Mouse (Mus musculus) left cerebral cortex, postnatal 25 days (tissue): Measurements from ENCODE around the gene Taf4. TPM values are rescaled to one million over a fixed set of nuclear protein-coding genes. Genes with fewer than 3 reads are reported as not detected.

Experiments used
- DNase-seq, 2 experiments: peaks; one replicate each; pipeline ENCODE4 v3.0.0; 2022; ENCODE audit warnings: low spot score in 2 of 2, mixed read lengths in 1 of 2
- intact Hi-C: fragments of 180-260 bp; cut with DNase I; formaldehyde crosslinking; loops from one replicate; pipeline ENCODE4 v1.15.1; 2025
- total RNA-seq, 2 experiments: library from RNA; stranded (reverse); gene quantifications; 2 replicates each; pipeline ENCODE4 v1.2.3; 2021

Gene Taf4
- total RNA-seq, 2 experiments from 2014 or later: 17.7 to 18.9 TPM

- no peak for DNase-seq
- intact Hi-C loops: no loop called here
These were observed 10.1 kb upstream of the Taf4 start for GRCm38 (mm10) chr2:179986437-179987022.

GRCm38 (mm10) chr2:179985695-179986094 is 9.2 kb upstream of the Taf4 start:
- intact Hi-C loops: no loop called here
- DNase-seq: no peak

GRCm38 (mm10) chr2:179984830-179985229 is 8.4 kb upstream of the Taf4 start:
- no peak for DNase-seq
- intact Hi-C loops: no loop called here

- intact Hi-C loops: no loop called here
- no peak for DNase-seq
These were observed 6.3 kb upstream of the Taf4 start for GRCm38 (mm10) chr2:179982715-179983114.

- intact Hi-C loops: no loop called here
- DNase-seq: no peak
These were observed 4.2 kb upstream of the Taf4 start for GRCm38 (mm10) chr2:179980616-179981015.

- DNase-seq: peak; percentile 19 to 83
- intact Hi-C loops: loop anchor here (5.0 kb wide), 1 partner anchor 63 kb away; no protein-coding TSS in a partner anchor
These were observed 3.4 kb upstream of the Taf4 start for GRCm38 (mm10) chr2:179979836-179980235.

- intact Hi-C loops: loop anchor here (5.0 kb wide), 1 partner anchor 61 kb away; no protein-coding TSS in a partner anchor
- DNase-seq: no peak
These were observed 1.8 kb upstream of the Taf4 start for GRCm38 (mm10) chr2:179978250-179978649.

GRCm38 (mm10) chr2:179977344-179978025 is 1.0 kb upstream of the Taf4 start:
- peak; percentile 40 to 63 for DNase-seq
- intact Hi-C loops: loop anchor here (5.0 kb wide), 1 partner anchor 60 kb away; no protein-coding TSS in a partner anchor

GRCm38 (mm10) chr2:179976295-179976627 is 185 bp downstream of the Taf4 start:
- no peak for DNase-seq

GRCm38 (mm10) chr2:179975851-179976250 is 595 bp downstream of the Taf4 start:
- intact Hi-C loops: loop anchor here (1.0 to 5.0 kb wide), 4 partner anchors 43 to 67 kb away; partner anchors contain the start of gene Lsm14b
- DNase-seq: peak in 1 of 2 experiments; percentile 47

More at GRCm38 (mm10) chr2:179976295-179976627, 185 bp downstream of the Taf4 start:
- intact Hi-C loops: loop anchor here (1.0 to 5.0 kb wide), 3 partner anchors 48 to 67 kb away; partner anchors contain the start of gene Lsm14b

GRCm38 (mm10) chr2:179974651-179975471 is 1.6 kb downstream of the Taf4 start:
- peak in 1 of 2 experiments; percentile 21 for DNase-seq

GRCm38 (mm10) chr2:179973871-179974628 is 2.4 kb downstream of the Taf4 start:
- intact Hi-C loops: no loop called here
- no peak for DNase-seq

More at GRCm38 (mm10) chr2:179974651-179975471, 1.6 kb downstream of the Taf4 start:
- intact Hi-C loops: loop anchor here (1.0 to 5.0 kb wide), 2 partner anchors 42 to 58 kb away; no protein-coding TSS in a partner anchor

GRCm38 (mm10) chr2:179972406-179972805 is 4.0 kb downstream of the Taf4 start:
- intact Hi-C loops: no loop called here
- DNase-seq: no peak

- DNase-seq: no peak
- intact Hi-C loops: no loop called here
These were observed 4.6 kb downstream of the Taf4 start for GRCm38 (mm10) chr2:179971891-179972290.

- DNase-seq: no peak
- intact Hi-C loops: no loop called here
These were observed 7.3 kb downstream of the Taf4 start for GRCm38 (mm10) chr2:179969137-179969536.

GRCm38 (mm10) chr2:179967633-179968032 is 8.8 kb downstream of the Taf4 start:
- intact Hi-C loops: no loop called here
- no peak for DNase-seq

- intact Hi-C loops: no loop called here
- no peak for DNase-seq
These were observed 15.0 kb downstream of the Taf4 start for GRCm38 (mm10) chr2:179961420-179961819.

- no peak for DNase-seq
- intact Hi-C loops: no loop called here
These were observed 16.1 kb downstream of the Taf4 start for GRCm38 (mm10) chr2:179960327-179960726.

GRCm38 (mm10) chr2:179959391-179959790 is 17.1 kb downstream of the Taf4 start:
- intact Hi-C loops: no loop called here
- no peak for DNase-seq
